Mouse (Mus musculus) neural tube, embryonic 11.5 days (tissue): ENCODE measurements around the gene Snx29. TPM values are rescaled to one million over a fixed set of nuclear protein-coding genes. Genes with fewer than 3 reads are reported as not detected.

ENCODE experiments used
- ATAC-seq: fragments of 200-750 bp; cut with Nextera tagmentation; 2 replicates; pipeline ENCODE4 v1.8.0; 2017; ENCODE audit warnings: moderate number of reproducible peaks, mild to moderate bottlenecking, moderate TSS enrichment, moderate library complexity; ENCODE audit not compliant: insufficient read depth, low FRiP score, low TSS enrichment
- DNase-seq: peaks from one replicate; pipeline ENCODE4 v3.0.0-alpha.2; 2015; ENCODE audit warnings: low spot score
- H3K27ac ChIP-seq: fragments of 300-500 bp; sonication (generic); 2 replicates; pipeline ENCODE4 v1.5.1; 2014; ENCODE audit warnings: low read depth, mild to moderate bottlenecking, low read length
- H3K27me3 ChIP-seq: fragments of 300-500 bp; sonication (generic); 2 replicates; pipeline ENCODE4 v1.6.1; 2014; ENCODE audit warnings: mild to moderate bottlenecking, low read length, mixed read lengths; ENCODE audit not compliant: control insufficient read depth, insufficient read depth
- H3K36me3 ChIP-seq: fragments of 300-500 bp; sonication (generic); 2 replicates; pipeline ENCODE4 v1.6.1; 2014; ENCODE audit warnings: mild to moderate bottlenecking, low read length, moderate library complexity, mixed read lengths; ENCODE audit not compliant: control insufficient read depth, insufficient read depth
- H3K4me1 ChIP-seq: fragments of 300-500 bp; sonication (generic); 2 replicates; pipeline ENCODE4 v1.6.1; 2014; ENCODE audit warnings: low read length, mixed read lengths; ENCODE audit not compliant: control insufficient read depth, insufficient read depth
- H3K4me2 ChIP-seq: fragments of 300-500 bp; sonication (generic); 2 replicates; pipeline ENCODE4 v1.6.1; 2014; ENCODE audit warnings: low read depth, mild to moderate bottlenecking, moderate library complexity
- H3K4me3 ChIP-seq: fragments of 300-500 bp; sonication (generic); 2 replicates; pipeline ENCODE4 v1.5.1; 2014; ENCODE audit warnings: low read depth, low read length
- H3K9ac ChIP-seq: fragments of 300-500 bp; sonication (generic); 2 replicates; pipeline ENCODE4 v1.6.1; 2014; ENCODE audit warnings: mild to moderate bottlenecking, low read length
- H3K9me3 ChIP-seq: fragments of 300-500 bp; sonication (generic); 2 replicates; pipeline ENCODE4 v1.6.1; 2016; ENCODE audit warnings: low read length; ENCODE audit not compliant: control insufficient read depth
- WGBS: fragments of 180-500 bp; shearing (Covaris S2); extraction: QIAGEN DNeasy Blood & Tissue Kit; methylation state at CpG from one replicate; pipeline ENCODE4 v1.1.7; 2014; 5-methylcytosine and 5-hydroxymethylcytosine counted together
- polyA plus RNA-seq: library from polyadenylated mRNA; unstranded; fragments of >200 nt; fragmentation: Nextera tagmentation; extraction: Ambion mirVana; gene quantifications from 2 replicates; pipeline ENCODE4 v1.2.1, GENCODE M21; 2014

Snx29 gene
- polyA plus RNA-seq, 1 experiment from 2014 or later: 10.6 TPM

- no peak overlapping the region for H3K27ac ChIP-seq
- ATAC-seq (no peak; the same call in 1 of the 2 replicates), DNase-seq (no peak)
These were observed 207.9 kb downstream of the Snx29 start for GRCm38 (mm10) chr16:11530466-11531194.

GRCm38 (mm10) chr16:11531441-11531840 is 208.7 kb downstream of the Snx29 start:
- Histone ChIP-seq H3K4me2 (no peak overlapping the region), H3K4me3 (no peak overlapping the region), H3K36me3 (no peaks in the 10 kb centered on the region; the same call in 1 of the 2 replicates), H3K27me3 (no peaks in the 10 kb centered on the region), H3K9me3 (no peaks in the 10 kb centered on the region), H3K4me1 (no peaks in the 10 kb centered on the region), H3K27ac (no peak overlapping the region), H3K9ac (no peak overlapping the region)
- ATAC-seq: no peak
- no peak for DNase-seq
- WGBS: 88% methylated on average over 7 of the region's 7 CpGs

More at GRCm38 (mm10) chr16:11530466-11531194, 207.9 kb downstream of the Snx29 start:
- Histone ChIP-seq H3K4me1 (no peaks in the 10 kb centered on the region), H3K27me3 (no peaks in the 10 kb centered on the region), H3K4me2 (no peak overlapping the region), H3K9ac (no peak overlapping the region), H3K9me3 (no peaks in the 10 kb centered on the region), H3K4me3 (no peak overlapping the region), H3K36me3 (no peaks in the 10 kb centered on the region)
- 39% methylated on average over 13 of the region's 13 CpGs for WGBS

- no peak overlapping the region for H3K4me3 ChIP-seq
- 74% methylated on average over 8 of the region's 8 CpGs for WGBS
- H3K4me1 ChIP-seq: no peaks in the 10 kb centered on the region
- H3K27me3 ChIP-seq: no peaks in the 10 kb centered on the region
- no peak overlapping the region for H3K9ac ChIP-seq
- H3K4me2 ChIP-seq: no peak overlapping the region
- no peak overlapping the region for H3K27ac ChIP-seq
- H3K36me3 ChIP-seq: no peaks in the 10 kb centered on the region; the same call in 1 of the 2 replicates
- DNase-seq (no peak), ATAC-seq (no peak)
- H3K9me3 ChIP-seq: no peaks in the 10 kb centered on the region
These were observed 209.9 kb downstream of the Snx29 start for GRCm38 (mm10) chr16:11532592-11532991.

- Histone ChIP-seq H3K36me3 (no peaks in the 10 kb centered on the region; the same call in 1 of the 2 replicates), H3K4me2 (no peak overlapping the region), H3K9ac (no peak overlapping the region), H3K4me3 (no peak overlapping the region), H3K4me1 (no peaks in the 10 kb centered on the region), H3K27me3 (no peaks in the 10 kb centered on the region), H3K9me3 (no peaks in the 10 kb centered on the region), H3K27ac (no peak overlapping the region)
- DNase-seq (no peak), ATAC-seq (no peak)
- 74% methylated on average over 3 of the region's 3 CpGs for WGBS
These were observed 210.7 kb downstream of the Snx29 start for GRCm38 (mm10) chr16:11533441-11533840.

- H3K27ac ChIP-seq: no peak overlapping the region
- no peak for DNase-seq
- H3K4me2 ChIP-seq: no peak overlapping the region
- ATAC-seq: no peak
- H3K9me3 ChIP-seq: no peaks in the 10 kb centered on the region
- no peaks in the 10 kb centered on the region for H3K27me3 ChIP-seq
- WGBS: 50% methylated on average over 5 of the region's 5 CpGs
- H3K4me3 ChIP-seq: no peak overlapping the region
- H3K9ac ChIP-seq: no peak overlapping the region
- H3K4me1 ChIP-seq: no peaks in the 10 kb centered on the region
- no peaks in the 10 kb centered on the region; the same call in 1 of the 2 replicates for H3K36me3 ChIP-seq
These were observed 215.0 kb downstream of the Snx29 start for GRCm38 (mm10) chr16:11537663-11538062.

GRCm38 (mm10) chr16:11538191-11538590 is 215.5 kb downstream of the Snx29 start:
- no peak overlapping the region for H3K4me3 ChIP-seq
- H3K4me1 ChIP-seq: no peaks in the 10 kb centered on the region
- no peak overlapping the region for H3K4me2 ChIP-seq
- no peak overlapping the region for H3K9ac ChIP-seq
- no peaks in the 10 kb centered on the region for H3K27me3 ChIP-seq
- H3K9me3 ChIP-seq: no peaks in the 10 kb centered on the region
- ATAC-seq (no peak), DNase-seq (peak; percentile 36)
- 48% methylated on average over 3 of the region's 3 CpGs for WGBS
- no peak overlapping the region for H3K27ac ChIP-seq
- no peaks in the 10 kb centered on the region; the same call in 1 of the 2 replicates for H3K36me3 ChIP-seq

- Histone ChIP-seq H3K4me1 (no peaks in the 10 kb centered on the region), H3K9me3 (no peaks in the 10 kb centered on the region), H3K4me3 (no peak overlapping the region), H3K36me3 (no peaks in the 10 kb centered on the region; the same call in 1 of the 2 replicates), H3K4me2 (no peak overlapping the region), H3K9ac (no peak overlapping the region), H3K27me3 (no peaks in the 10 kb centered on the region), H3K27ac (no peak overlapping the region)
- no peak for ATAC-seq
- DNase-seq: no peak
These were observed 218.3 kb downstream of the Snx29 start for GRCm38 (mm10) chr16:11540961-11541360.

GRCm38 (mm10) chr16:11541769-11542168 is 219.1 kb downstream of the Snx29 start:
- ATAC-seq: no peak
- 91% methylated on average over 7 of the region's 7 CpGs for WGBS

GRCm38 (mm10) chr16:11550043-11550725 is 227.5 kb downstream of the Snx29 start:
- DNase-seq: no peak

More at GRCm38 (mm10) chr16:11541769-11542168, 219.1 kb downstream of the Snx29 start:
- DNase-seq: no peak
- H3K4me3 ChIP-seq: no peak overlapping the region
- no peaks in the 10 kb centered on the region for H3K9me3 ChIP-seq
- H3K27me3 ChIP-seq: no peaks in the 10 kb centered on the region
- H3K36me3 ChIP-seq: no peaks in the 10 kb centered on the region
- H3K4me2 ChIP-seq: no peak overlapping the region
- H3K4me1 ChIP-seq: no peaks in the 10 kb centered on the region
- no peak overlapping the region for H3K9ac ChIP-seq
- H3K27ac ChIP-seq: no peak overlapping the region

More at GRCm38 (mm10) chr16:11550043-11550725, 227.5 kb downstream of the Snx29 start:
- Histone ChIP-seq H3K9me3 (no peaks in the 10 kb centered on the region), H3K27ac (no peak overlapping the region), H3K4me3 (no peak overlapping the region), H3K9ac (no peak overlapping the region), H3K36me3 (no peaks in the 10 kb centered on the region), H3K4me2 (no peak overlapping the region), H3K4me1 (no peaks in the 10 kb centered on the region), H3K27me3 (no peaks in the 10 kb centered on the region)
- no peak for ATAC-seq
- 92% methylated on average over 8 of the region's 8 CpGs for WGBS
